Mouse (Mus musculus) hindbrain, embryonic 12.5 days (tissue): ENCODE data around the gene Car2. TPM values are rescaled to one million over a fixed set of nuclear protein-coding genes. Genes with fewer than 3 reads are reported as not detected.

ENCODE experiments used
- ATAC-seq: fragments of 200-750 bp; cut with Nextera tagmentation; 2 replicates; pipeline ENCODE4 v1.8.0; 2017; ENCODE audit warnings: moderate TSS enrichment; ENCODE audit not compliant: low FRiP score
- H3K27ac ChIP-seq: fragments of 300-500 bp; sonication (generic); 2 replicates; pipeline ENCODE4 v1.5.1; 2016; ENCODE audit warnings: mild to moderate bottlenecking
- H3K27me3 ChIP-seq: fragments of 300-500 bp; sonication (generic); 2 replicates; pipeline ENCODE4 v1.6.1; 2016; ENCODE audit warnings: mild to moderate bottlenecking
- H3K36me3 ChIP-seq: fragments of 300-500 bp; sonication (generic); 2 replicates; pipeline ENCODE4 v1.6.1; 2016; ENCODE audit warnings: mild to moderate bottlenecking
- H3K4me1 ChIP-seq: fragments of 300-500 bp; sonication (generic); 2 replicates; pipeline ENCODE4 v1.6.1; 2016
- H3K4me2 ChIP-seq: fragments of 300-500 bp; sonication (generic); replicated peaks from 2 replicates; pipeline ENCODE4 v1.6.1; 2016; ENCODE audit warnings: mild to moderate bottlenecking
- H3K4me3 ChIP-seq: fragments of 300-500 bp; sonication (generic); 2 replicates; pipeline ENCODE4 v1.5.1; 2016; ENCODE audit warnings: mild to moderate bottlenecking
- H3K9ac ChIP-seq: fragments of 300-500 bp; sonication (generic); 2 replicates; pipeline ENCODE4 v1.6.1; 2016; ENCODE audit warnings: mild to moderate bottlenecking, moderate library complexity
- H3K9me3 ChIP-seq: fragments of 300-500 bp; sonication (generic); replicated peaks from 2 replicates; pipeline ENCODE4 v1.6.1; 2016; ENCODE audit warnings: mild to moderate bottlenecking
- WGBS: fragments of 180-500 bp; shearing (Covaris S2); methylation state at CpG from one replicate; pipeline ENCODE4 v1.1.7; 2016; 5-methylcytosine and 5-hydroxymethylcytosine counted together
- polyA plus RNA-seq: library from polyadenylated mRNA; unstranded; fragments of >200 nt; fragmentation: Nextera tagmentation; extraction: Ambion mirVana; gene quantifications from 2 replicates; pipeline ENCODE4 v1.2.1, GENCODE M21; 2016

Gene Car2
- polyA plus RNA-seq, 1 experiment from 2014 or later = 77.2 TPM

DNA sequence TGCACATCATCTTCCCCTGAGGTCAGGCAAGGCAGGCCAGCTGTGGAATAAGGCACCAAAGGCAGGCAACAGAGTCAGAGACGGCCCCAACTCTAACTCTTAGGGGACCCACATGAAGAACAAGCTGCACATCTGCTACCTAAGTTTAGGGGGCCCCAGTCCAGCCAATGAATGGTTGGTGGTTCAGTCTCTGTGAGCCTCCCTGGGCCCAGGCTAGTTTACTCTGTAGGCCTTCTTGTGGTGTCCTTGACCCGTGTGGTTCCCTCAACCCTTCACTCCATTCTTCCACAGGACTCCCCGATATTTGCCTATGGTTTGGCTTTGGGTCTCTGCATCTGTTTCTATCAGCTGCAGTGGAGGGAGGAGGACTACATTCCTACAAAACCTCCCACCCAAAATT is 17.3 kb downstream of the Car2 start:
- H3K4me1 ChIP-seq = no peaks in the 10 kb centered on the region
- no peaks in the 10 kb centered on the region for H3K36me3 ChIP-seq
- H3K27ac ChIP-seq = no peak overlapping the region
- no peaks in the 10 kb centered on the region for H3K9me3 ChIP-seq
- WGBS = 96% methylated on average over 3 of the region's 3 CpGs
- H3K9ac ChIP-seq = no peak overlapping the region
- no peak overlapping the region for H3K4me3 ChIP-seq
- no peak for ATAC-seq
- no peaks in the 10 kb centered on the region for H3K27me3 ChIP-seq
- no peak overlapping the region for H3K4me2 ChIP-seq

DNA sequence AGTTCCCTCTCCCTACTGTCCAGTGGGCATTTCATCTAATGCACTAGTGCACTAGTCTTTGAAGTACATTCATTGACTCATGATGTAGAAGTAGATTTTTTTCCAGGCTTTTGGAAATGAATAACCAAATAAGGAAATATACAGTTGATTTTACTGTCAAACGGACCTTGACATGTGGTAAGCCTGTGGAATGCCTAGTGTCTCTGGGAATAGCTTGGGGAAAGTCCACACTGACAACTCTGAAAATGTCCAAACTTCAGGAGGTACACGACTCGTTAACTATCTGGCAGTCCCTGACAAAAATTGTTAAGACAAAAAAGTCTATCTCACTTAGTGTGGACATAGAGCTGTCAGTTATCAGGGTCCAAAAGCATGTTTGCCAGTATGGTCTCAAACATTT is 18.1 kb downstream of the Car2 start:
- 84% methylated on average over 3 of the region's 3 CpGs for WGBS
- Histone ChIP-seq H3K4me2 (no peak overlapping the region), H3K4me1 (no peaks in the 10 kb centered on the region), H3K27ac (no peak overlapping the region), H3K36me3 (no peaks in the 10 kb centered on the region), H3K9ac (no peak overlapping the region), H3K4me3 (no peak overlapping the region), H3K27me3 (no peaks in the 10 kb centered on the region), H3K9me3 (no peaks in the 10 kb centered on the region)
- ATAC-seq = no peak

DNA sequence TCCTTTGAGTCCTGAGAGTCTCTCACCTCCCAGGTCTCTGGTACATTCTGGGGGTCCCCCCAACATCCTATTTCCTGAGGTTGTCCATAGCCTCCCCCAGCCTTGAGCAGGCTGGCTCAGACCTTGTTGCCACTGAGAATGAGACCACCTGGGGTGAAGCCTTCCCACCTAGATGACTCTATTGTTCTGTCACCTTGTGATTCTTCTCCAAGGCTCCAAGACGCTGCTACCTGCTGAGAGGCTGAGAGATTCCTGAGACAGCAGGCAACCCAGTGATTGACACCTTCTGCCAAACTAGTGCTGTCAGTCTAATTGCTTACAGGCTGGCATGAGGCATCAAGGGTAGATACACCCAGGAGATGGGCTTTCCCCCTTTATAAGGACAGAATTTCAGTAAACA is 21.2 kb downstream of the Car2 start:
- no peak overlapping the region for H3K4me3 ChIP-seq
- H3K9ac ChIP-seq = no peak overlapping the region
- no peak for ATAC-seq
- no peaks in the 10 kb centered on the region for H3K36me3 ChIP-seq
- H3K27ac ChIP-seq = no peak overlapping the region
- H3K4me1 ChIP-seq = no peaks in the 10 kb centered on the region
- WGBS = 36% methylated on average over 1 of the region's 1 CpGs
- no peaks in the 10 kb centered on the region for H3K27me3 ChIP-seq
- H3K4me2 ChIP-seq = no peak overlapping the region
- H3K9me3 ChIP-seq = no peaks in the 10 kb centered on the region

DNA sequence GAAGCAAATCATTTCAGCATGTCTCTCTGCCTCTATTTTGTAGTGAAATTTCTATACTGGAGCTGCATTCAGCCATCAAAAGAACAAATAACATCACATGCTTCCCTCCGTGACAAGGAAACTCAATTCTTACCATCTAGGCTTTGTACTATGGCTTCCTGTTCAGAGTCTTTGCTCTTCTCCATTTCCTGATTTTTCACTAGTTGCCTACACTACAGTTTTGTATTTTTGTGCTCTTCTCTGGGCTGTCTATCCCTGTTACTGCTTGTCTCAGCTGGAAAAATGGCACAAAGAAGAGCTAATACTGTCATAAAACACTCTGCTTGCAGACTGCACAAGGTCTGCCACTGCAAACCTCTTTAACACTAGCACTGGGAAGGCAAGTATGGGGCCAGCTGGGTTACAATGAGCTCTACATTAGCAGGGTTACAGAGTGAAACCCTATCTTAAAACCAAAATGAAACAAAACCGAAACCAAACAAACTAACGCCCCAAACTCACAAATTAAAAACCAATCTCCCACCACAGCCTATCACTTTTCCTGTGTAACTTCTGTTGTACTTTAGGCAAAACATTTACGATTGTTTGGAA is 26.0 kb downstream of the Car2 start:
- no peak for ATAC-seq
- H3K9ac ChIP-seq = no peak overlapping the region
- WGBS = 90% methylated on average over 4 of the region's 4 CpGs
- no peak overlapping the region for H3K27ac ChIP-seq
- H3K4me3 ChIP-seq = no peak overlapping the region
- no peak overlapping the region for H3K4me2 ChIP-seq
- H3K36me3 ChIP-seq = no peaks in the 10 kb centered on the region
- H3K9me3 ChIP-seq = no peaks in the 10 kb centered on the region
- H3K4me1 ChIP-seq = no peaks in the 10 kb centered on the region
- H3K27me3 ChIP-seq = no peaks in the 10 kb centered on the region

DNA sequence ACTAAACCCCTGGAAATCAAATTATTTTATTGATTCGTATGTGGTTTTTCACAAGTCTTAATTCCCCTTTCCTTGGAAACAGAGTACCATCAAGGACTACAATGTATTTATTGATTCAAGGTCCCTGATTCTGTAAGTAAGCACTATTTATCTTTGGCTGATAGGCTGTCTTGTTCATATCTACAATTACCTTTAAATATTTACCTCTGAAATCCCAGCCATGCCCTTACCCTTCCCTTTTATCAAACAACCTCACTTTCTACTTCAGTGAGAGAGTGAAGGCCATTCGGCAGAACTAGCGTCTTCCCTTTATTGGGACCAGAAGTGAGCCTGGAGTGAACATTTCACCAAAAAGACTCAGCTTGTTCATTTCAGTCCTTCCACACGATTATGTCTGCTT is 27.7 kb downstream of the Car2 start:
- Histone ChIP-seq H3K9ac (no peak overlapping the region), H3K9me3 (no peaks in the 10 kb centered on the region), H3K36me3 (no peaks in the 10 kb centered on the region), H3K4me1 (no peaks in the 10 kb centered on the region), H3K27me3 (no peaks in the 10 kb centered on the region), H3K4me2 (no peak overlapping the region), H3K27ac (no peak overlapping the region), H3K4me3 (no peak overlapping the region)
- WGBS = 88% methylated on average over 4 of the region's 4 CpGs
- ATAC-seq = no peak

DNA sequence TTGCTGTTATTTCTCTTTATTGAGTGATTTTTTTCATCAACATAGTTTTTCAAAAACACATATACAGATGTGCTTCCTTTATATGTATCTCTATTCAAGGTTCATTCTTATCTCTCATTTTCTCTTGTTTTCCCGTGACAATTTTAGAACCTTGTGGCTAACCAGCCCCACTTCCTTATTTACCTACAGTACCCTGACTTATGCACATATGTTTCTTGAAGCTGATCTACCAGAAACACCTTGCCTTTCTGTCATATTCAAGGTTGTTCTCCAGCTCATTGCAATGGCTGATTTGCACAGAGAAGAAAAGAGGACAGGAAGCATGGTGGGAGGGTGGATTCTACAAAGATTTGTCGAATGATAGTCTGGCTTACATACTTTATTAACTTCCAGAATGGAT is 29.3 kb downstream of the Car2 start:
- ATAC-seq = no peak
- Histone ChIP-seq H3K4me1 (no peaks in the 10 kb centered on the region), H3K4me3 (no peak overlapping the region), H3K27me3 (no peaks in the 10 kb centered on the region), H3K4me2 (no peak overlapping the region), H3K27ac (no peak overlapping the region), H3K9me3 (no peaks in the 10 kb centered on the region), H3K36me3 (no peaks in the 10 kb centered on the region), H3K9ac (no peak overlapping the region)
- WGBS = 89% methylated on average over 2 of the region's 2 CpGs

DNA sequence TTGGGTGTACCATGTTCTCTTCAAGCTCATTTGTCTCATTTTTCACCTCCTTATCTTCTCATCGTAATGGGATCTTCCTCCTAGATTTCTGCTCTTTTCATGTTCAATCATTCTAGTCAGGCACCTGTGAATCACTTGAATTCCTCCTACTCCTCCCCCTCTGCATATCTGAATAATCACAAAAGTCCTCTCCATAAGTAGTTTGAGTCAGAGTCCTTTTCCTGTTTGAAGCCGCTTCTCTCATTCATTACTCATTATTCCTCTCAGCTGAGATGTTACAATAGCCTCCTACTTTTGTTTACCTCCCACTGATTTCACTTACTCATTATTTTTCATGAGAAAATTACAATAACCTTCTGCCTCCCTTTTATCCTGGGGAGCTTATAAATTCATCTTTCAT is 31.2 kb downstream of the Car2 start:
- Histone ChIP-seq H3K36me3 (no peaks in the 10 kb centered on the region), H3K9ac (no peak overlapping the region), H3K27ac (no peak overlapping the region), H3K9me3 (no peaks in the 10 kb centered on the region), H3K27me3 (no peaks in the 10 kb centered on the region), H3K4me3 (no peak overlapping the region), H3K4me2 (no peak overlapping the region), H3K4me1 (no peaks in the 10 kb centered on the region)
- 54% methylated on average over 2 of the region's 2 CpGs for WGBS
- ATAC-seq = no peak

DNA sequence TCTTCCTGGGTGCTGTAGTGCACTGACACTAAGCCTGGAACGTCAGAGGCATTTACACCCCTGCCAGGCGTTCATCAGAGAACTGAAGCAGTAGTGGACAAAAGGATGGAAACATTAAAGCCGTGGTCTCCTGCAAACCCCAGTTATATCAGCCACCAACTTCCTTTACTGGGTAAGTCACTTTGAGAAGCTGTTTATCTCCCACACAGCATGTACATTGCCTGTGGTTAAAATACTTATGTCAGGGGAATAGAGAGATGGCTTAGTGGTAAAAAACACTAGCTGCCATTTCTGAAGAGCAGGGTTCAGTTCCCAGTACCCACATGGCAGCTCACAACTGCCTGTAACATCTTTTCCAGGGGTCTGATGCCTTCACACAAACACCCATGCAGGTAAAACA is 58.6 kb downstream of the Car2 start:
- H3K4me3 ChIP-seq = no peak overlapping the region
- WGBS = 62% methylated on average over 3 of the region's 3 CpGs
- ATAC-seq = no peak
- no peaks in the 10 kb centered on the region for H3K9me3 ChIP-seq
- no peaks in the 10 kb centered on the region for H3K36me3 ChIP-seq
- H3K4me1 ChIP-seq = no peaks in the 10 kb centered on the region
- no peaks in the 10 kb centered on the region for H3K27me3 ChIP-seq
- no peak overlapping the region for H3K27ac ChIP-seq
- no peak overlapping the region for H3K9ac ChIP-seq
- no peak overlapping the region for H3K4me2 ChIP-seq

DNA sequence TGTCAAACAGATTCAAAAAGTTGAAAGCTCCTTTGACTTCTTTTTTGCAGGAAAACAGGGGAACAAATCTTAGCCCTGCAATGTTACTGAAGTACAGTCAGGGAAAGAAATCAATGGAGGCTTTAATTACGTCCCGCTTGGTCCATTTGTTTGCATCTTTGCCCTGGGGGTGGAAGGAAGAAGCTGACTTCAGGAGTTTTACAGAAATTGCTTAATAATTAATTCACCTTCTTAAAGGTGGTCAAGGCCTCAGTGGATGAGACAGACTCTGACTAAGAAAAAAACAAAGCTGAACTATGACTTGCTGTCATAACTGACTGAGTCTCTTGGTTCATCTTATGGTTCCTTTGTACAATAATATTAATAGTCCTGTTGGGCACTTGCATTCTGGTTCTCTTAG is 59.6 kb downstream of the Car2 start:
- Histone ChIP-seq H3K27me3 (no peaks in the 10 kb centered on the region), H3K4me3 (no peak overlapping the region), H3K4me1 (no peaks in the 10 kb centered on the region), H3K9ac (no peak overlapping the region), H3K36me3 (no peaks in the 10 kb centered on the region), H3K9me3 (no peaks in the 10 kb centered on the region), H3K4me2 (no peak overlapping the region), H3K27ac (no peak overlapping the region)
- 89% methylated on average over 2 of the region's 2 CpGs for WGBS
- no peak for ATAC-seq

DNA sequence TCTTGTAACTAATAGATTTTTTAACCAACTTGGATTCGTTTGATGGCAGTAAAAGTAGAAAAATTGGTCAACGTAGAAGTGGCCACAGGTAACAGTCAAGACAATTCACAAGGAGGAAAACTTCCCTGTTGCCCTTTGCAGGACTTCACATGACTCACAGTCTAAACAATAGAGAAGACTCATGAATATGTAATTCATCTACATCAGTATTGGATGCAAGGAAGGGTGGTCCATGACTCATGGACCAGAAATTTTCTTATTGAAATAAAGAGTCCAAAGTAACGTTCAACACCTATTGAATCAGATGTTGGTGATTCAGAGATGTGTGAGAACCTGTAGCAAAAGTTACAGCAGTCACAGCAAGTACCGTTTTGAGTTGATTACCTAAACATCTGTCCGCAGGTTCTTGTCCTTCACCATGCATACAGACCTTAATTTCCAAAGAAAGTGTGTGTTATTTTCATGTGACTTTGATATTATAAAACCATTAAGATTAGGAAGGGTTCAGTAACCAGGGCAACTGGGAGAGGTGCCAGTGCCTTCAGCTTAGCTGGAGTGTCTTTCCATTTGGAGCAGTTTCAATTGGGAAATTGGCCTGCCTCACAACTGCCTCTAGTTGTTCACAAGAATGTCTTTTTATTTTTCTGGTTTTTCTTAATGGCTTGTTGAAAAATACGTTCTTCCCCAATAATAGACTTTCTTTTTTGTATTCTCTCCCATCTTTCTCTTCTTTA is 62.2 kb downstream of the Car2 start:
- 83% methylated on average over 6 of the region's 6 CpGs for WGBS

DNA sequence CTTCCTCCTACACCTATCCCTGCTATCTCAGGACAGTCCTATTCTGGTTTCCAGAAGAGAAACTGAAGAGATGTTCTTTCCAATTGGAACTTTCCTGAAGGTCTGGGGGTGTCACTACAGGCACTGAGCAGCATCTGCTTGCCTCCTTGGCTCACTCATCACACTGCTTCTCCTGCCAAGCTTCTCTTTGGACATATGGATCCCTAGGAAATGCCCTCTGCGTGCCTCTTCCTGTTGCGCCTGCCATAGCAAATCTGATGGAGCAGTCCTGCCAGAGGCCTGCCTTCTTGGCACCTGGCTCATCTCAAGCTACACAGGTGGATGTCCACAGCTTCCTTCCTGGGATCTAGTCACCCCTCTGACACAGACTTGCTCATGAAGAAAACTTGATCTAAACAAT is 64.0 kb downstream of the Car2 start:
- no peak for ATAC-seq
- H3K4me2 ChIP-seq = no peak overlapping the region
- H3K4me3 ChIP-seq = no peak overlapping the region
- H3K27ac ChIP-seq = no peak overlapping the region
- H3K9me3 ChIP-seq = no peaks in the 10 kb centered on the region
- no peaks in the 10 kb centered on the region for H3K27me3 ChIP-seq
- no peaks in the 10 kb centered on the region for H3K36me3 ChIP-seq
- no peaks in the 10 kb centered on the region for H3K4me1 ChIP-seq
- H3K9ac ChIP-seq = no peak overlapping the region
- WGBS = 94% methylated on average over 2 of the region's 2 CpGs

More for the DNA sequence above, 62.2 kb downstream of the Car2 start:
- H3K9ac ChIP-seq = no peak overlapping the region
- H3K4me3 ChIP-seq = no peak overlapping the region
- no peaks in the 10 kb centered on the region for H3K27me3 ChIP-seq
- no peaks in the 10 kb centered on the region for H3K36me3 ChIP-seq
- H3K4me2 ChIP-seq = no peak overlapping the region
- ATAC-seq = no peak
- no peak overlapping the region for H3K27ac ChIP-seq
- no peaks in the 10 kb centered on the region for H3K4me1 ChIP-seq
- H3K9me3 ChIP-seq = no peaks in the 10 kb centered on the region
